Mouse (Mus musculus) small intestine, adult 2 months (tissue): ENCODE data around the gene Myo3a.
"Not testable (repeated sequence)": the region's sequence is repeated elsewhere in the genome, so short reads cannot be mapped to it uniquely, and the experiment has no call there.

ENCODE experiments used
- CTCF ChIP-seq: fragments of 200-500 bp; IDR thresholded peaks from 2 replicates; pipeline ENCODE4 v1.5.1; 2012; ENCODE audit warnings: low read depth, mild to moderate bottlenecking, control low read depth, inconsistent platforms, low read length, moderate library complexity, mixed read lengths; ENCODE audit not compliant: insufficient replicate concordance, insufficient read length; ENCODE audit errors: extremely low read depth
- POLR2A ChIP-seq: fragments of 200-500 bp; IDR thresholded peaks from 2 replicates; pipeline ENCODE4 v1.6.1; 2012; ENCODE audit warnings: low read depth, mild to moderate bottlenecking, control low read depth, inconsistent platforms, low read length, moderate library complexity

GRCm38 (mm10) chr2:22588673-22589381 lies 361.5 kb downstream of the Myo3a start:
- TF ChIP-seq POLR2A, CTCF: not testable (repeated sequence)
